Mouse (Mus musculus): ENCODE results near the gene Ankrd6. TPM values are rescaled to one million over a fixed set of nuclear protein-coding genes. Genes with fewer than 3 reads are reported as not detected.

The Ankrd6 gene
- polyA plus RNA-seq, 1 experiment from 2014 or later, result 20.8 TPM

- WGBS, result 24% methylated on average over 4 of the region's 4 CpGs
- no peak for ATAC-seq (ENCODE audit: low read depth)
These were observed 51.6 kb downstream of the Ankrd6 start for GRCm38 (mm10) chr4:32899051-32899450.

GRCm38 (mm10) chr4:32891341-32891740, 59.3 kb downstream of the Ankrd6 start:
- H3K27me3 ChIP-seq (ENCODE audit: control insufficient read depth, insufficient read depth, low read length), result no peaks in the 10 kb centered on the region
- no peak overlapping the region for H3K9ac ChIP-seq (replicated peaks; ENCODE audit: low read depth, low read length)
- H3K4me2 ChIP-seq (ENCODE audit: low read depth, low read length), result no peak overlapping the region
- 58% methylated on average over 10 of the region's 10 CpGs for WGBS
- H3K4me3 ChIP-seq (ENCODE audit: low read depth, low read length), result no peak overlapping the region
- ATAC-seq (ENCODE audit: low read depth), result no peak
- H3K36me3 ChIP-seq (ENCODE audit: control insufficient read depth, insufficient read depth, low read length), result no peaks in the 10 kb centered on the region
- peaks cover 6% of the 10 kb centered on the region for H3K9me3 ChIP-seq (ENCODE audit: control insufficient read depth, low read length)
- H3K27ac ChIP-seq (ENCODE audit: low read depth, low read length), result no peak overlapping the region
- H3K4me1 ChIP-seq (ENCODE audit: control insufficient read depth, insufficient read depth, low read length), result 0 out of 2 replicates have a peak, but pooled peaks cover 5% of the 10 kb centered on the region

More at GRCm38 (mm10) chr4:32899051-32899450, 51.6 kb downstream of the Ankrd6 start:
- no peak overlapping the region for H3K4me3 ChIP-seq (ENCODE audit: low read depth, low read length)
- no peaks in the 10 kb centered on the region for H3K27me3 ChIP-seq (ENCODE audit: control insufficient read depth, insufficient read depth, low read length)
- H3K4me1 ChIP-seq (ENCODE audit: control insufficient read depth, insufficient read depth, low read length), result no peaks in the 10 kb centered on the region
- no peak overlapping the region for H3K27ac ChIP-seq (ENCODE audit: low read depth, low read length)
- H3K36me3 ChIP-seq (ENCODE audit: control insufficient read depth, insufficient read depth, low read length), result no peaks in the 10 kb centered on the region
- no peak overlapping the region for H3K9ac ChIP-seq (replicated peaks; ENCODE audit: low read depth, low read length)
- H3K9me3 ChIP-seq (ENCODE audit: control insufficient read depth, low read length), result peaks cover under 1% of the 10 kb centered on the region
- H3K4me2 ChIP-seq (ENCODE audit: low read depth, low read length), result no peak overlapping the region

- H3K9me3 ChIP-seq (ENCODE audit: control insufficient read depth, low read length), result peaks cover 6% of the 10 kb centered on the region
- H3K27ac ChIP-seq (ENCODE audit: low read depth, low read length), result no peak overlapping the region
- no peak overlapping the region for H3K4me2 ChIP-seq (ENCODE audit: low read depth, low read length)
- no peak overlapping the region for H3K9ac ChIP-seq (replicated peaks; ENCODE audit: low read depth, low read length)
- no peak overlapping the region for H3K4me3 ChIP-seq (ENCODE audit: low read depth, low read length)
- H3K36me3 ChIP-seq (ENCODE audit: control insufficient read depth, insufficient read depth, low read length), result no peaks in the 10 kb centered on the region
- WGBS, result 61% methylated on average over 5 of the region's 5 CpGs
- ATAC-seq (ENCODE audit: low read depth), result no peak
- 0 out of 2 replicates have a peak, but pooled peaks cover 5% of the 10 kb centered on the region for H3K4me1 ChIP-seq (ENCODE audit: control insufficient read depth, insufficient read depth, low read length)
- no peaks in the 10 kb centered on the region for H3K27me3 ChIP-seq (ENCODE audit: control insufficient read depth, insufficient read depth, low read length)
These were observed 59.9 kb downstream of the Ankrd6 start for GRCm38 (mm10) chr4:32890735-32891098.

- Histone ChIP-seq H3K9me3 (ENCODE audit: control insufficient read depth, low read length) (peaks cover 6% of the 10 kb centered on the region), H3K27ac (ENCODE audit: low read depth, low read length) (peak overlapping the region; percentile 50; the same call in 1 of the 2 replicates), H3K27me3 (ENCODE audit: control insufficient read depth, insufficient read depth, low read length) (no peaks in the 10 kb centered on the region), H3K4me1 (ENCODE audit: control insufficient read depth, insufficient read depth, low read length) (0 out of 2 replicates have a peak, but pooled peaks cover 5% of the 10 kb centered on the region), H3K9ac (replicated peaks; ENCODE audit: low read depth, low read length) (no peak overlapping the region), H3K4me2 (ENCODE audit: low read depth, low read length) (no peak overlapping the region), H3K36me3 (ENCODE audit: control insufficient read depth, insufficient read depth, low read length) (no peaks in the 10 kb centered on the region), H3K4me3 (ENCODE audit: low read depth, low read length) (no peak overlapping the region)
- no peak for ATAC-seq (ENCODE audit: low read depth)
- 47% methylated on average over 10 of the region's 10 CpGs for WGBS
These were observed 60.5 kb downstream of the Ankrd6 start for GRCm38 (mm10) chr4:32889996-32890734.

- H3K4me2 ChIP-seq (ENCODE audit: low read depth, low read length), result no peak overlapping the region
- H3K4me3 ChIP-seq (ENCODE audit: low read depth, low read length), result no peak overlapping the region
- H3K4me1 ChIP-seq (ENCODE audit: control insufficient read depth, insufficient read depth, low read length), result peaks cover 8% of the 10 kb centered on the region; the same call in 1 of the 2 replicates
- H3K27me3 ChIP-seq (ENCODE audit: control insufficient read depth, insufficient read depth, low read length), result no peaks in the 10 kb centered on the region
- no peak overlapping the region for H3K9ac ChIP-seq (replicated peaks; ENCODE audit: low read depth, low read length)
- peak; percentile 85 for ATAC-seq (ENCODE audit: low read depth)
- no peaks in the 10 kb centered on the region for H3K36me3 ChIP-seq (ENCODE audit: control insufficient read depth, insufficient read depth, low read length)
- peak overlapping the region; percentile 50 for H3K27ac ChIP-seq (ENCODE audit: low read depth, low read length)
- WGBS, result 35% methylated on average over 11 of the region's 11 CpGs
- peaks cover 6% of the 10 kb centered on the region for H3K9me3 ChIP-seq (ENCODE audit: control insufficient read depth, low read length)
These were observed 61.4 kb downstream of the Ankrd6 start for GRCm38 (mm10) chr4:32889246-32889645.

GRCm38 (mm10) chr4:32886479-32886878, 64.2 kb downstream of the Ankrd6 start:
- Histone ChIP-seq H3K27ac (ENCODE audit: low read depth, low read length) (no peak overlapping the region), H3K4me2 (ENCODE audit: low read depth, low read length) (no peak overlapping the region), H3K4me3 (ENCODE audit: low read depth, low read length) (no peak overlapping the region), H3K36me3 (ENCODE audit: control insufficient read depth, insufficient read depth, low read length) (no peaks in the 10 kb centered on the region), H3K9me3 (ENCODE audit: control insufficient read depth, low read length) (no peaks in the 10 kb centered on the region), H3K27me3 (ENCODE audit: control insufficient read depth, insufficient read depth, low read length) (no peaks in the 10 kb centered on the region), H3K9ac (replicated peaks; ENCODE audit: low read depth, low read length) (no peak overlapping the region), H3K4me1 (ENCODE audit: control insufficient read depth, insufficient read depth, low read length) (peaks cover 9% of the 10 kb centered on the region; the same call in 1 of the 2 replicates)
- no peak for ATAC-seq (ENCODE audit: low read depth)
- WGBS, result 97% methylated on average over 3 of the region's 3 CpGs

- ATAC-seq (ENCODE audit: low read depth), result peak; percentile 19
- no peaks in the 10 kb centered on the region for H3K27me3 ChIP-seq (ENCODE audit: control insufficient read depth, insufficient read depth, low read length)
- H3K27ac ChIP-seq (ENCODE audit: low read depth, low read length), result no peak overlapping the region
- peaks cover 5% of the 10 kb centered on the region; the same call in 1 of the 2 replicates for H3K4me1 ChIP-seq (ENCODE audit: control insufficient read depth, insufficient read depth, low read length)
- H3K9ac ChIP-seq (replicated peaks; ENCODE audit: low read depth, low read length), result no peak overlapping the region
- no peaks in the 10 kb centered on the region for H3K9me3 ChIP-seq (ENCODE audit: control insufficient read depth, low read length)
- H3K4me3 ChIP-seq (ENCODE audit: low read depth, low read length), result no peak overlapping the region
- no peaks in the 10 kb centered on the region for H3K36me3 ChIP-seq (ENCODE audit: control insufficient read depth, insufficient read depth, low read length)
- 17% methylated on average over 9 of the region's 9 CpGs for WGBS
- H3K4me2 ChIP-seq (ENCODE audit: low read depth, low read length), result no peak overlapping the region
These were observed 66.0 kb downstream of the Ankrd6 start for GRCm38 (mm10) chr4:32884599-32884998.

GRCm38 (mm10) chr4:32881001-32881400, 69.6 kb downstream of the Ankrd6 start:
- H3K9me3 ChIP-seq (ENCODE audit: control insufficient read depth, low read length), result no peaks in the 10 kb centered on the region
- no peak overlapping the region for H3K9ac ChIP-seq (replicated peaks; ENCODE audit: low read depth, low read length)
- H3K27me3 ChIP-seq (ENCODE audit: control insufficient read depth, insufficient read depth, low read length), result no peaks in the 10 kb centered on the region
- H3K4me3 ChIP-seq (ENCODE audit: low read depth, low read length), result no peak overlapping the region
- WGBS, result 85% methylated on average over 4 of the region's 4 CpGs
- ATAC-seq (ENCODE audit: low read depth), result no peak
- H3K4me1 ChIP-seq (ENCODE audit: control insufficient read depth, insufficient read depth, low read length), result peaks cover 5% of the 10 kb centered on the region; the same call in 1 of the 2 replicates
- H3K36me3 ChIP-seq (ENCODE audit: control insufficient read depth, insufficient read depth, low read length), result no peaks in the 10 kb centered on the region
- H3K4me2 ChIP-seq (ENCODE audit: low read depth, low read length), result no peak overlapping the region
- H3K27ac ChIP-seq (ENCODE audit: low read depth, low read length), result no peak overlapping the region

GRCm38 (mm10) chr4:32874669-32875068, 76.0 kb downstream of the Ankrd6 start:
- Histone ChIP-seq H3K4me1 (ENCODE audit: control insufficient read depth, insufficient read depth, low read length) (no peaks in the 10 kb centered on the region), H3K27me3 (ENCODE audit: control insufficient read depth, insufficient read depth, low read length) (no peaks in the 10 kb centered on the region), H3K4me3 (ENCODE audit: low read depth, low read length) (no peak overlapping the region), H3K27ac (ENCODE audit: low read depth, low read length) (no peak overlapping the region), H3K9ac (replicated peaks; ENCODE audit: low read depth, low read length) (no peak overlapping the region), H3K9me3 (ENCODE audit: control insufficient read depth, low read length) (no peaks in the 10 kb centered on the region), H3K36me3 (ENCODE audit: control insufficient read depth, insufficient read depth, low read length) (no peaks in the 10 kb centered on the region), H3K4me2 (ENCODE audit: low read depth, low read length) (no peak overlapping the region)
- WGBS, result 81% methylated on average over 4 of the region's 4 CpGs
- ATAC-seq (ENCODE audit: low read depth), result no peak

Measured in neural tube, embryonic 14.5 days (tissue).